Mouse (Mus musculus) gastrocnemius, postnatal 4 days (tissue): Measurements from ENCODE around the gene Prkar2a. TPM values are rescaled to one million over a fixed set of nuclear protein-coding genes. Genes with fewer than 3 reads are reported as not detected.
A peak's percentile ranks its signal among the peaks of the same experiment; 100 is the strongest.
"Not testable (repeated sequence)": the region's sequence is repeated elsewhere in the genome, so short reads cannot be mapped to it uniquely, and the experiment has no call there.

Experiments used
- DNase-seq, 2 experiments: peaks; one replicate each; pipeline ENCODE4 v3.0.0; 2021 to 2022; ENCODE audit warnings: low spot score in 2 of 2, mixed read lengths in 2 of 2
- long read RNA-seq, 2 experiments: library from polyadenylated mRNA; stranded (forward); transcript quantifications; one replicate each; pipeline ENCODE4 v2.0.0; 2021
- total RNA-seq, 2 experiments: library from RNA; stranded (reverse); gene quantifications; 2 replicates each; pipeline ENCODE4 v1.2.3; 2021

Gene Prkar2a
- 100 to 1,000 TPM; 103 to 104 TPM for total RNA-seq
- long read RNA-seq, experiment 1, full-length matches to known transcripts = 116 of 139 reads
- long read RNA-seq, experiment 1, partial matches to known transcripts = 5 of 139 reads
- long read RNA-seq, experiment 1, other reads (novel, unspliced or antisense) = 18 of 139 reads
- long read RNA-seq, experiment 2, full-length matches to known transcripts = 207 of 234 reads
- long read RNA-seq, experiment 2, partial matches to known transcripts = 5 of 234 reads
- long read RNA-seq, experiment 2, other reads (novel, unspliced or antisense) = 22 of 234 reads

DNA sequence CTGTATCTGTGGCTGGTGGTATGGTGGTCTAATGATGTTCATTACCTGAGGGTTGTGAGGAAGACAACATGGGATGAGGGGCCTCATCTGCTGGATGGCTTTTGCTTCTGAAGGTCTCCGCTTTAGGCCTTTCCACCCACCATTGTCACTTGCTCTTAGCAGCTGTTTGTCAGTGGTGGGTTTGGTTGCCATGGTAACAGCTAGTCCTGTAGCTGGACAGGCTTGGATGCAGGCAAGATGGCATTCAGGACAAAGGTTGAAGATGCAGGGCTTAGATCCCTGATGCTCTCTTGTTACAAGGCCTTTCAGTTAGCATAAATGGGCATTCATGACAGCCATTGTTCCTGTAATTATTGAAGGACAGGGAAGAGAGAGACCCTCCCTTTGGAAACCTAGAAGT lies at the start of gene Prkar2a:
Prkar2a (plus strand) TSS at position 209 of the 400 bp plus-strand sequence.
- no peak for DNase-seq

DNA sequence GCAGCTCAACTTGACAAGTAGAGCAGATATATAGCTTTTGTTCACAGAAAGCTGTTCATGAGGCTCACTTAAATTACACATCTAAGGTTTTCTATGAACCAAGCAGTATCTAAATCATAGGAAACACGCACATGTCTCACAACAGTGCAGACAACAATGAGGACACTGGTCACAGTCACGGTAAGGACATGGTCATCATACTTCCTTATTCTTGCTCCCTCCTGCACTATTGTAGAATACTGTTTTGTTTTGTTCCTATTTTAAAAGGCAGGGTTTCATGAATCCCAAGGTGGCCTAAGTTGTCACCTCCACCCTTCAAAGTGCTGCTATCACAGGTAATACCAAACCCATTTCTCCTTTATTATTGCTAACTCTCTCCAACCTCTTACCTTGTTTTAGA lies 49.3 kb upstream of the Prkar2a start:
- DNase-seq = no peak

DNA sequence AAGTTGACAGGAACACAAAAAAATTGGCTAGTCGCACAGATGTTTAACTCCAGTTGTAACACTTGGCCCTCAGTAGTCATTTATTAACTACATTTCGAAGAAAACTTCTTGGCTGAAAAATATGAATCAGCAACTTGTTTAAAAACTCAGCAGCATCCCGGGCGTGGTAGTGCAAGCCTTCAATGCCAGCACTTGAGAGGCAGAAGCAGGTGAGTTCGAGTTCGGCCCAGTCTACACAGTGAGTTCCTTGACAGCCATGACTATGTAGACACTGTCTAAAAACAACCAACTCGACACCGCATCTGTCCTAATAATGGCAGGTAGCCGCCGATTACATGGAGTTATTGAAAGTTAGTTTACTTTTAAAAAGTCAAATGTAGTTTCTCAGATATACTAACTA lies 40.9 kb upstream of the Prkar2a start:
- DNase-seq = no peak

DNA sequence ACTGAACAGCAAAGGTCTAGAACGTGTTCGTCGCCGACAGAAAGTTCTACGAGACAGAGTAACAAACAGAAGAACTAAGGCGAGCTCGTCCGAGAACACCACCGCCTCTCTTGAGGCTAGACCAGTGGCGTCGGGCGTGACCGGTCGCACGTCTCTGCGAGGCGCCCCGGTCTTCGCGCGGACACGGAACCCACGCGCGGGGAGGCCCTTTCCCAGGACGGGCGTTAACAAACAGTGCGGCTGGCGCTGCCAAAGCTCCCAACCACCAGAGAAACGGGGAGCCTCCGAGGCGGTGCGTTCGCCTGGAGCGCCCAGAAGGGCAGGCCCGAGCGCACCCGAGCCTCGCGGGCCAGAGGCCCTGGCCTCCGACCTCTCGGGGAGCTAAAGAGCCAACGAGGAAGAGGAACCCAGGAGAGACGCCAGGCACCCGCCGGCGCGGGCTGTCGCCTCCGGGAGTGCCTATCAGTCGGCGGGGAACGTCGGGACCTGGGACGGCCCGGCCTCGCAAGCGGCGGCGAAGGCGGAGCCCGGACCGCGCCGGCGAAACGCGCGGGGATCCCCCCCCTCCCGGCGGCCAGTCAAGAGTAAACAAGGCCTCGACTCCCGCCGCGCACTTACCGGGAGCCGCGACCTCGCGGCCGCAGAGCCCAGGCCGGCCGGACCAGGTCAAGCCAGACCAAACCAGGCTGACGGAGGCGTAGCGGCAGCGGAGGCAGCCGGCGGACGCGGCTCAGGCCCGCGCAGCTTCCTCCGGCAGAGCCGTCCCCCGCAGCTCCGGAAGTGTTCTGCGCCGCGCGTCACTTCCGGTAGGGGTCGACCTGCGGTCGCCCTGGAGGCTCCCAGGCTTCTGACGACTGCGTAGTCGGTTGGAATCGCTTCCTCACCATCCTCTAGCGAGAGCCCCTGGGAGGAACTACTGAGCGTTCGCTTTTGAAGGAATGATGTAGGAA lies 40.2 kb upstream of the Prkar2a start, which contains the start of gene Arih2:
Arih2 (minus strand) TSS at position 776 of the 950 bp plus-strand sequence.
- peak; percentile 79 to 92 for DNase-seq

DNA sequence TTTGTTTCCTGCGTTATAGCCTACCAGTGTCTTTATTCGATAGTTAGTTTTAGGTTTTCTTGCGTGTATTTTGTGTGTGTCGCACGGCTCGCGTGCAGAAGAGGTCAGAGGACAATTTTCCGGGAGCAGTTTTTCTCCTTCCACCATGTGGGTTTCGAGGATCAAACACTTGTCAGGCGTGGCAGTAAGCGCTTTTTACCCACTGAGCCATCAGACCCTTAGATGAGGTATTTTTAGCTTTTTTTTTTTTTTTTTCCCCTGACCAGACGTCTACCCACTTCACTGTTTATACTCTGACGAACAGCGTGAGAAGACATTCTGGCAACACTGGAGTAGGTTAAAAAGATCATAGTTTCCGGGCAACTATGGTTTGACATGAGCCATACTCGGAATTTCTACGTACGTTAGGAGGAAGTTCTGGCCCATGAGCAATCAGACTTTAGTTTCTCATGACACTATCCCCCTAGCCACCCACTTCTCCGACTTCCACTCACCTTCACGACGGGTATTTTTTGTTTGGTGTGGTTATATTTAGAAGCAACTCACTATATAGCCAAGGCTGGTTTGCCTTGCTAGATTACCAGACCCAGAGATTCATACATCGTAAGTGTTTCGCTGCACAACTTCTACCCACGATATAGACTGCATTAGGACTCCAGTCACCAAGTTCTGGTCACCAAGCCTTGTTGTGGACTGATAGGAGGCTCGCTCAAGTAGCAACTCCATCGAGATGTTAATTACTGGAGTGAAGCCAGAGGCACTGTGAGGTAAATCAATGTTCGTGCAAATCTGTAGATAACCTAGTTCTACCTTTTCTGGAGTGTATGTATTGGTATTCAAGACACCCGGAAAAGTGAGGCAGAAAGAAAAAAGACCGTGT lies 39.3 kb upstream of the Prkar2a start:
- no peak for DNase-seq

DNA sequence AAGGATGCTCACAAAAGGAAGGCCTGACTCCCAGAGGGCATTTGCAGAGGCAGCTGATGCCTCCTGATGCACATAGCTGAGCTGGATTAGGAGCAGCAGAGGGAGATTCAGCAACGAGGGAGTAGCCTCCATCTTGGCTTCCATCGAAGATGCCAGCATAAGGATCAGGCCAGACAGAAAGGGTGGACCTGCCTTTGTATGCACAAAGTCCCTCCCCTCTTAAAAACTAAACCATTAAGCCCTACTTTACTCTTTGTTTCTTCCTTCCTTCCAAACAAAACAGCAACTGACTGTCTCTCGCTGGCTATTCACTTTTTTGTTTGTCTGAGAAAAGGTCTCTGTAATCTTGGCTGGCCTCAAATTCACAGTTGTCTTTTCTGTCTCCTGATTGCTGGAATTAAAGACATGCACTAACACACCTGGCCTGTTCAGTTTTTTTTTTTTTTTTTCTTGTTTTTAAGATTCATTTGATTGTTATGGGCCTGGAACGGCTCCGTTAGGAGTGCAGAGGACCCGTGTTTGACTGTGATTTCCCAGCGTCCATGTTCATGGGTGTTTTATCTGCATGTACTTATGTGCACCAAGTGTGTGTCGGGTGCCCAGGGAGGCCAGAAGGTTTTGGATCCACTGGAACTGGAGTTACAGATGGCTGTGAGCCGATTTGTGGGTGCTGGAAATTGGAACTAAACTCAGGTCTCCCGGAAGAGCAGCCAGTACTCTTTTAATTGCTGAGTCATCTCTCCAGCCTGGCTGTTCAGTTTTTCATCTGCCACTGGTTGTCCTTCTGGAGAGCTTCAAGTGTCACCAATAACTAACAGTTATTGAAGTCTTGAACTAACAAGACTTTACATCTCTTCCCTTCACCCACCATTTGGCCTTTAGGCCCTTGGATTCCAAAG lies 34.3 kb upstream of the Prkar2a start:
- DNase-seq = no peak

DNA sequence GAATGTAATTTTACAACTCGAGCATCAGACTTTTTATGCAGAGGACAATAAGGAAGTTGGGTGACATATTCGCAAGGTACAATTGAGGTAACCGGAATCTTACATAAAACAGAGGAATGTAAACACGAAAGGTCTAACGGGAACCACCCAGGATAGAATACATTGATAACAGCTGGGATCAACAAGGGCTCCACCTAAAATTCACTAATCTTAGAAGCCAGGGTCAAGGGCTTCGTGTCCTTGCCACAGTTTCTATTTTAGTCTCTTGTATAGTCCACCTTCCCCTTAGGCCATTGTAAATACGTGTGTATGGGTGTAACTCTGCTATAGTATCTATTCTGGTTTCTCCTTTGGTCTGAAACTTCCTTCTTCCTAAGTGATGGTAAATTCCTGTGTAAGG lies 33.2 kb upstream of the Prkar2a start:
- not testable (repeated sequence) for DNase-seq

DNA sequence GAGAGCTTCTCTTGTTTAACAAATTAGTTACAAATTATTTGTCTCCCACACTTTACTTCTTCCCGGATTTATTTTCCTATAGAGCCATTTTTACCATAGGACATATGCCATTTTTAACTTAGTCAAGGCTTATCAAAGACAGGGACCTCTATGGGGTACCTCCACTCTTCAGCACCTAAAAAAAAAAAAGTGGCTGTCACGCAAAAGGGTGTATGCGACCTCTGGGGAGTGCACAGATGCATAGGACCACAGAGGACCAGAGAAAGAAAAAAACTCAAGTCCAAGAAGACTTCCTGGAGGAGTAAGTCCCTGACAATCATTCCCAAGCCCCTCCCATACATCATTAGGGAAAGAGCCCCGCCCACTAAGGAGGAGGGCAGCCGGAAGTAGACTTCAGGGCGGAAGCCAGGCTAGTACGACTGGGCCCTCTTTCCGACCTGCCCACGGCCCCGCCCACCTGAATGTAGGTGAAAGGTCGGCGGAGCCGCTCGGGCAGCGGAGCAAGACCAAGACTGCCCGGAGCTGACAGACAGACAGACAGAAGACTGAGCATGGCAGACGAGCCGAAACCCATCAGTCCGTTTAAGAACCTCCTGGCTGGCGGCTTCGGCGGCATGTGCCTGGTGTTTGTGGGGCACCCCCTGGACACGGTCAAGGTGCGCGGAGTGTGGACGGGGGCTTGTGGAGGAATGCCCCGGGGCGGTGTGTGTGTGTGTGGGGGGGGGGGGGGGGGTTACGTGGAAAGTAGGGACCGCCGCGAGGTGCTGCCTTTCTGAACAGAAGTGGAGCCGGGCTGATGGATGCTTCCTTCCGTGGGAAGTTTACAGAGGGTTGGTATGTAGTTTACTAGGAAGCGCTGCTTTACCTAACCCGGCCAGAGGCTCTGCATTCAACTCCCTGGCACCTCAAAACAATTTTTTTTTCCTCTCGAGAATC lies 27.2 kb upstream of the Prkar2a start, which contains the start of gene Slc25a20:
Slc25a20 (plus strand) TSS at position 412 of the 936 bp plus-strand sequence.
- peak; percentile 54 to 71 for DNase-seq

DNA sequence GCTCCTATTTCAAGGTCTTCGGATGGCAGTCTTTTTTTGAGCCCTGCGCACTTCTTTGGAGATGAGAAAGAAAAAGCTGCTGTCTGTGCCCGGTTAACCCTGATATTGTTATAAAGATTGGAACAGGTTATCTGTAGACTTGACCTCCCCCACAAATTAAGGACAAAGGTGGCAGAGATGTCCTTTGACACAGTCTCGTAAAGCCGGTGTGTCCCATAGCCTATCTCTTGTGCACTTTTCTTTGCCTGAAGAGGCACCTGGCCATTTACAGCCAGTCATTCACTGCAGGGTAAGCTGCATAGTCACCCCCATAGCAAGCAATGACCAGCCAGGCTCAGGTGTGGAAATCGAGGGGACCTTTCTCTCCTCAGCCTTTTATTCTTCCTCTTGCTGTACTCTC lies 26.5 kb upstream of the Prkar2a start:
- no peak for DNase-seq

DNA sequence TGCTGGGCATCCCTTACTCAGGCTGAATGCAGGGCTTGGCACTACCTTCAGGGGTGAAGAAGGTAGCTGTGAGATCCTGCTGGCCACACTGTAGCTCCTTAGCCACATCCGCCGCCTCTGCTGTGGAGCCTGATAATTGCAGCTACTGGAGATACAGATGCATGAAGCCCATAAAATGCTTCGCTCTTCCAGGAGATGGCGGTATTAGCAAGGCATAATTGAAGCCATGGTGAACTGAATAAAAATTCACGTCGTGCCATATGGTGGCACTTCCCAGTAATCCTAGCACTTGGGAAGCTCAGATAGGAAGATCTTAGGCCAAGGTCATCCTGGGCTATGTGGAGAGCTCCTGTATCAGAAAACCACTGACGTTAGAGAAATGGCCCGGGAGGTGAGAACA lies 19.2 kb upstream of the Prkar2a start:
- DNase-seq = no peak

DNA sequence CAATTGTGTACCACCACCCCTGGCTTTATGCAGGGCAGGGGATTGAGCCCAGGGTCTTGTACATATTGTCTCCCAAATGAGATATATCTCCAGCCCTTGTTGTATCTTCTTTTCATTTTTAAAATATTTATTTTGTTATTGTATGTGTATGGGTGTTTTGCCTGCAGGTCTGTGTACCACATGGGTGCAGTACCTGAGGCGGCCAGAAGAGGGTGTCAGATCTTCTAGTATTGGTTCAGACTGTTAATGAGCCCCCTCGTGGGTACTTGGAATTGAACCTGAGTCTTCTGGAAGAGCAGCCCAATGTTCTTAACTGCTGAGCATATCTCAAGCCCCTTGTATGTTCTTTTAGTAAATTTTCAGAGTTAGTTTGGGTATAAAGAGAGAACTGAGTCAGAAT lies 16.0 kb upstream of the Prkar2a start:
- DNase-seq = no peak

DNA sequence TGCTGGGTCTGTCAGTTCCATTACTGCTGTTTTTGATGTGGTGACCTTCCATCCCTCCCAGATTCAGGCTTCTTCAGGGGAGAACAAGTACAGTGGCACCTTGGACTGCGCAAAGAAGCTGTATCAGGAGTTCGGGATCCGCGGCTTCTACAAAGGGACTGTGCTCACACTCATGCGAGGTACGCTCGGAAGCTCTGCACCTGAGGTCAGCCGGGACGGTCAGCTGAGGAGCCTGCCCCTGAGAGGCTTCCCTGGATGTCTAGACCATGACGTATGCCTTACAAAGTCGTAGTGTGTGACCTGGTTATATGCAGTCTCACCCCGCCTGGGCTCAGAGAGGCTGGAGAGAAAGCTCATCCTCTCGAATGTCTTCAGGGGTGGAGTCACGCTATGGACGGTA lies 9.1 kb upstream of the Prkar2a start:
- no peak for DNase-seq

DNA sequence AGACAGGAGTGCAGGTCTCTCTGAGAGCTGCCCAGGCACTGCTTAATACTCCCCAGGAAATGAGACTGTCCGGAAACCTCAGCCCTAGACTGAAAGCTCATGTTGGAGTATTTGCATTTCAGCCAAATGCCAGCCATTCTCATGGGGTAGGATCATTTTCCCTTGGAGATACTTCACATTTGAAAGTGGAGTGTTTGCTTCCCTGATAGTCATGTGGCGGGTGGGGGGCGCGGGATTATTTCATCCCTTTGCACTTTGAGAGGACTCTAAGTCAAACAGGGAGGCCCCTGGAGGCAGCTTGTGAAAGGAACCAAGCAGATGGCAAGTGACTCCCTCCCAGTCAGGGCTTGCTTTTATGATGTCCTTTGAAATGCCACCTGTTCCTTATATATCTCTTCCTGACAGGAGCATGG lies 2.6 kb upstream of the Prkar2a start:
- no peak for DNase-seq

DNA sequence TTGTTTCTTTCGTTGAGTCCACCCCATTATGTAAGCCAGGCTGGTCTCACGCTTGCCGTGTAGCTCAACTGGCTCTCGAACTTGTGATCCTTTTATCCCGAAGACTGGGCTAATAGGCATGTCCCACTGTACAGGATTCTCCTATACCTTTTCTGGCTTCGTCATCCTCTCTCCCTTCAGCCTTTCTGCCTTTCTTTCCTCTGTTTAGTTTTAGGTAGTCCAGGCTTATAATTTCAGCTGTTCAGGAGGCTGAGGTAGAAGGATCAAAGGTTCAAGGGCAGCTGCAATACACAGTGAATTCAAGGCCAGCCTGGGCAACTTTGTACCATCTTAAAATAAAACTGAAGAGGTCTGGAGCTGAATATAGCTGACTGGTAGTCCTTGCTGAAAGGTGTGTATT lies 1.9 kb upstream of the Prkar2a start:
- no peak for DNase-seq

DNA sequence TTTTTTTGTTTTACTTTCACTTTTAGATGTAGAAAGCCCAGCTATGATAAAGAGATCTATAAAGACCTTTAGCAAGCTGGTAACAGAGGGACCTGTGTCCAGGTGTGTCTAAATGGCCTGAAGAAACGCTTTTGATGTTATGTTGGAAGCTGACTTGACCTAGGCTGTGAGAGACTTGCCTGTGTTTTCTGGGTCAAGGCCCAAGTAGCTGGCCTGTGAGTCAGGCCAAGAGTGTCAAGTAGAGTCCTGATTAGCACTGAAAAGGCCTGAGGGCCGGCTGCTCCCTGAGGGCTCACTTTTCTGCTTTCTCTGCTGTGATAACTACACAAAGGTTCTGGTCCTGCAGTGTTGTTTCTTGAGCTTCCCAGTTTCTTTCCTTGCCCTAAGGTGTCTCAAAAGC lies 1.4 kb upstream of the Prkar2a start:
- no peak for DNase-seq

DNA sequence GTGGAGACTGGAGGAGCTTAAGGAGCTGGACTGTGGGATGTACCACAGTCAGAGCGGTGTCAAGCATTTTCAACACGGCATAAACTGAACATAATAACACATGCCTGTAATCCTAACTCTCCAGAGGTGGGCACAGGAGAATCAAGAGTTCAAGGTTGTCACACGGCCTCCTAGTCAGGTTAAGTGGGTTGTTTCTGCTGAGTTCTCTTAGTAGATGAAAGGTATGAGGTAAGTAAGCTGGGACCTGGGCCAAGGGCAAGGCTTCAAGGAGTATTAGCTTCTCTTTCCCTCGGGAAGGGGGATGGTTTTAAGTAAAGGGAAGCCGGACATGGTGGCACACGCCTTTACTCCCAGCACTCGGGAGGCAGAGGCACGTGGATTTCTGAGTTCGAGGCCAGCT lies 663 bp upstream of the Prkar2a start:
- no peak for DNase-seq

DNA sequence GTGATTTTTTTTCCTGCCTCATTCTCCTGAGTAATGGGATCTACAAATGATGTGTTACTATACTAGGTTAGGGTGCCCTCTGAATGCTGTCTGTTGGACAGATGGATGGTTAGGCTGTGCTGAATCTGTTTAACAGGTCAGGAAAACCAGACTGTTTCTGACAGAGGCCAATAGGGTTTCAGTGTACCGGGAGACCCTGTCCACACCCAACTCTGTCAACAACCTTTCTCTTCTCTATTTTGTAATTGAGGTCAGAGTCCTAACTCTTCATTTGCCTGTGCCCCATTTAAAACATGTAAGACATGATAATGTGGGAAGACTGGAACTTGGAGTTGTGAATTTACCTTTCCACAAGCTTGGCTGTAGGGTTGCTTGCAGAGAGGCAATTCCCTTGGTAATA lies 879 bp downstream of the Prkar2a start:
- no peak for DNase-seq

DNA sequence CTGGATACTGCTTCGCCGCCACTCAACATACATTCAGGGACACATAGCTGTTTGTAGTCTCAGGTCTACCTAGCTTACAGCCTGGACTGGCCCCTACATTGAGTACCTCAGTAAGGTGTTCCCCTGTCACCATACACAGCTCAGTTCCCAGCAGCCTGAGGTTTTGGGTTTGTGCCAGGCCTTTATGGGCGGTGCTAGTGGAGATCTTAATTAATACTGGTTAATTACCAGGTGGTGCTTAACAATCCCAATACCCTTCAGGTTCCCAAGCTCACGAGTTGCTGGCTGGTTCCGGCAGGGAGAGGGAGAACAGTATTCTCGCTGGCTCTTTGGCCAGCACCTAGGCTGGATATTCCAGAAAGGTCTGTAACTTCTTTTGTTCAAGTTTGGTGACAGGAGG lies 1.8 kb downstream of the Prkar2a start:
- DNase-seq = no peak

DNA sequence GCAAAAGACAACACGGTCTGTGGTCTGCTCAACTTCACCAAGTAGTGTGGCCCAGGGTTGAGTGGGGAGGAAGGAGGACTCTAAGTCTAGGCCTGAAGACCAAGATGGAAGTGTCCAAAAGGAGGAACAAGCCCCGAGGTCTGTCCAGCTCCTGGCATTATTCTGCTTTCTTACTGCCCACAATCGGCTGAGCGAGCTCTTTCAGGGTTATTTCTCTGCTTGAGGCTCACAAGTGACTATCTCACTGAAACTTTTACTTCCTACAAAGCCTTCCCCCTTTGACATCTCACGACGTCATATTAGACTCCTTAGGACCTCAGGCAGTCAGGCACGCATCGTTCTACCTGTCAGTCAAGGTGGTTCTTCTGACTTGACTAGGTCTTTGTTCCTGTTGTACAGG lies 2.3 kb downstream of the Prkar2a start:
- no peak for DNase-seq
